16 mouse cellular contexts compared by ENCODE assay signal in genomic region chr9:8838356-8838755, GRCm38 (mm10).
"Had no signal": no experiment of that assay in that cellular context is flagged by ENCODE, and none has a peak within 500 bp of the region (broad histone marks: within the 10 kb centered on the region; RNA-seq: fewer than 3 reads in every experiment).

No protein-coding gene starts in this region.

- DNase-seq: retina, postnatal 1 day; right cerebral cortex, adult 18-20 months; right cerebral cortex, postnatal 14 days; right cerebral cortex, postnatal 25 days; right cerebral cortex, postnatal 4 days; spleen, adult 18-20 months; thymus, adult 18-20 months; thymus, adult 2 months; thymus, postnatal 14 days; thymus, postnatal 25 days; thymus, postnatal 36 days; thymus, postnatal 4 days had no signal

- H3K36me3 ChIP-seq: neural tube, embryonic 13.5 days; neural tube, embryonic 15.5 days; stomach, embryonic 15.5 days had no signal

- H3K4me1 ChIP-seq: neural tube, embryonic 13.5 days; neural tube, embryonic 15.5 days; stomach, embryonic 15.5 days had no signal

- H3K9me3 ChIP-seq: neural tube, embryonic 13.5 days; neural tube, embryonic 15.5 days; stomach, embryonic 15.5 days had no signal

- H3K4me2 ChIP-seq: neural tube, embryonic 13.5 days; neural tube, embryonic 15.5 days; stomach, embryonic 15.5 days had no signal

- H3K27me3 ChIP-seq: neural tube, embryonic 13.5 days; neural tube, embryonic 15.5 days; stomach, embryonic 15.5 days had no signal

- H3K4me3 ChIP-seq: neural tube, embryonic 13.5 days; neural tube, embryonic 15.5 days; stomach, embryonic 15.5 days had no signal

- H3K9ac ChIP-seq: neural tube, embryonic 13.5 days; neural tube, embryonic 15.5 days; stomach, embryonic 15.5 days had no signal

- H3K27ac ChIP-seq: neural tube, embryonic 13.5 days; neural tube, embryonic 15.5 days; stomach, embryonic 15.5 days; stomach, postnatal 0 days had no signal
